Mouse (Mus musculus) MEL (cell line): ENCODE measurements at regions not wholly inside any gene's neighbourhood (a gene's known extent, or its start where the extent isn't known, plus 50 kb on each side); places are given as distances from the start of the nearest gene placed in this dataset.
"Not testable (repeated sequence)": the region's sequence is repeated elsewhere in the genome, so short reads cannot be mapped to it uniquely, and the experiment has no call there.

Source experiments
- CHD1 ChIP-seq: IDR thresholded peaks from 2 replicates; pipeline ENCODE4 v1.6.1; 2012; ENCODE audit warnings: low read depth, mild to moderate bottlenecking, inconsistent platforms, low read length, improper control_type of control experiment
- CTCF ChIP-seq, 3 experiments: IDR thresholded peaks in 2 of 3; conservative IDR thresholded peaks in 1 of 3; 2 replicates each; pipeline ENCODE4 v1.5.1; 2011 to 2012; ENCODE audit warnings: low read length in 3 of 3, low read depth in 2 of 3, mild to moderate bottlenecking in 2 of 3, improper control_type of control experiment in 1 of 3, inconsistent platforms in 1 of 3, mixed read lengths in 1 of 3, moderate library complexity in 1 of 3; ENCODE audit not compliant: control insufficient read depth in 1 of 3, insufficient read depth in 1 of 3, poor library complexity in 1 of 3, severe bottlenecking in 1 of 3
- EP300 ChIP-seq, 2 experiments: IDR thresholded peaks; 2 replicates each; pipeline ENCODE4 v1.6.1; 2011; ENCODE audit warnings: improper control_type of control experiment in 2 of 2, low read length in 2 of 2, low read depth in 1 of 2, mild to moderate bottlenecking in 1 of 2
- GABPA ChIP-seq: IDR thresholded peaks from 2 replicates; pipeline ENCODE4 v1.6.1; 2012; ENCODE audit warnings: low read depth, mild to moderate bottlenecking, inconsistent platforms, low read length, improper control_type of control experiment, moderate library complexity
- JUND ChIP-seq: IDR thresholded peaks from 2 replicates; pipeline ENCODE4 v1.6.1; 2011; ENCODE audit warnings: low read depth, mild to moderate bottlenecking, improper control_type of control experiment, low read length
- MAFK ChIP-seq: IDR thresholded peaks from 2 replicates; pipeline ENCODE4 v1.6.1; 2011; ENCODE audit warnings: low read depth, mild to moderate bottlenecking, low read length, improper control_type of control experiment, borderline replicate concordance
- MAX ChIP-seq: IDR thresholded peaks from 2 replicates; pipeline ENCODE4 v1.6.1; 2011; ENCODE audit warnings: low read length, improper control_type of control experiment
- MXI1 ChIP-seq: IDR thresholded peaks from 2 replicates; pipeline ENCODE4 v1.6.1; 2011; ENCODE audit warnings: mild to moderate bottlenecking, low read depth, low read length, improper control_type of control experiment
- NRF1 ChIP-seq: IDR thresholded peaks from 2 replicates; pipeline ENCODE4 v1.6.1; 2014; ENCODE audit warnings: low read depth, mild to moderate bottlenecking, inconsistent platforms, low read length, improper control_type of control experiment, moderate library complexity; ENCODE audit not compliant: poor library complexity, insufficient read depth, severe bottlenecking
- POLR2A ChIP-seq, 2 experiments: IDR thresholded peaks; 2 replicates each; pipeline ENCODE4 v1.6.1; 2011 to 2012; ENCODE audit warnings: low read length in 2 of 2, mild to moderate bottlenecking in 2 of 2, control low read depth in 1 of 2, improper control_type of control experiment in 1 of 2, low read depth in 1 of 2, moderate library complexity in 1 of 2; ENCODE audit not compliant: control insufficient read depth in 1 of 2, insufficient read depth in 1 of 2, poor library complexity in 1 of 2
- POLR2AphosphoS5 ChIP-seq: IDR thresholded peaks from 2 replicates; pipeline ENCODE4 v1.6.1; 2012; ENCODE audit warnings: low read depth, borderline replicate concordance, mild to moderate bottlenecking, inconsistent platforms, low read length, moderate library complexity, mixed read lengths
- TBP ChIP-seq: IDR thresholded peaks from 2 replicates; pipeline ENCODE4 v1.8.0; 2011; ENCODE audit warnings: low read depth, low read length, improper control_type of control experiment
- USF1 ChIP-seq: IDR thresholded peaks from 2 replicates; pipeline ENCODE4 v1.6.1; 2014; ENCODE audit warnings: low read depth, mild to moderate bottlenecking, inconsistent platforms, low read length, improper control_type of control experiment, moderate library complexity
- ZNF384 ChIP-seq: IDR thresholded peaks from 2 replicates; pipeline ENCODE4 v1.6.1; 2012; ENCODE audit warnings: low read depth, mild to moderate bottlenecking, inconsistent platforms, low read length, improper control_type of control experiment

- TF ChIP-seq MAFK; ZNF384; CTCF (IDR thresholded peaks at IDR 0.05 in 2 of 3, conservative IDR thresholded peaks at IDR 0.05 in 1 of 3; ENCODE audit: control insufficient read depth in 1 of 3, insufficient read depth in 1 of 3, low read depth in 2 of 3, low read length in 3 of 3, poor library complexity in 1 of 3, severe bottlenecking in 1 of 3); MXI1; TBP; POLR2A (IDR thresholded peaks at IDR 0.05; ENCODE audit: control insufficient read depth in 1 of 2, insufficient read depth in 1 of 2, low read depth in 1 of 2, low read length in 2 of 2, poor library complexity in 1 of 2); MAX; GABPA; JUND; NRF1; POLR2AphosphoS5; EP300 (IDR thresholded peaks at IDR 0.05; ENCODE audit: low read depth in 1 of 2, low read length in 2 of 2); CHD1; USF1: not testable (repeated sequence)
These were observed 252.2 kb downstream of the Adam6a start for GRCm38 (mm10) chr12:113795876-113796275.
